Mouse (Mus musculus): Measurements from ENCODE around the gene Nxf1. TPM values are rescaled to one million over a fixed set of nuclear protein-coding genes. Genes with fewer than 3 reads are reported as not detected.

The Nxf1 gene
- polyA plus RNA-seq, 1 experiment from 2014 or later: 89.5 TPM

Other genes starting within 250 kb of the Nxf1 start
- gene Slc22a8, start 165.8 kb upstream of the Nxf1 start, polyA plus RNA-seq (2015; fragmentation: Illumina TruSeq; extraction: RNeasy Lipid Tissue Mini Kit (QIAGEN cat#74804); ENCODE audit: low read depth, low replicate concordance): 13.3 TPM
- 2.3 TPM for gene Slc22a6, start 139.0 kb upstream of the Nxf1 start, polyA plus RNA-seq (2015; fragmentation: Illumina TruSeq; extraction: RNeasy Lipid Tissue Mini Kit (QIAGEN cat#74804); ENCODE audit: low read depth, low replicate concordance)
- gene Chrm1, start 93.3 kb upstream of the Nxf1 start, polyA plus RNA-seq (2015; fragmentation: Illumina TruSeq; extraction: RNeasy Lipid Tissue Mini Kit (QIAGEN cat#74804); ENCODE audit: low read depth, low replicate concordance): 78.9 TPM
- gene Slc3a2, start 33.7 kb upstream of the Nxf1 start, polyA plus RNA-seq (2015; fragmentation: Illumina TruSeq; extraction: RNeasy Lipid Tissue Mini Kit (QIAGEN cat#74804); ENCODE audit: low read depth, low replicate concordance): 155 TPM
- gene Wdr74, start 21.2 kb upstream of the Nxf1 start, polyA plus RNA-seq (2015; fragmentation: Illumina TruSeq; extraction: RNeasy Lipid Tissue Mini Kit (QIAGEN cat#74804); ENCODE audit: low read depth, low replicate concordance): 52.0 TPM
- not detected for gene 1700092M07Rik, start 16.4 kb upstream of the Nxf1 start, polyA plus RNA-seq (2015; fragmentation: Illumina TruSeq; extraction: RNeasy Lipid Tissue Mini Kit (QIAGEN cat#74804); ENCODE audit: low read depth, low replicate concordance)
- gene Stx5a, start 15.7 kb upstream of the Nxf1 start, polyA plus RNA-seq (2015; fragmentation: Illumina TruSeq; extraction: RNeasy Lipid Tissue Mini Kit (QIAGEN cat#74804); ENCODE audit: low read depth, low replicate concordance): 93.3 TPM
- gene Tmem223, start 13.9 kb downstream of the Nxf1 start, polyA plus RNA-seq (2015; fragmentation: Illumina TruSeq; extraction: RNeasy Lipid Tissue Mini Kit (QIAGEN cat#74804); ENCODE audit: low read depth, low replicate concordance): 109 TPM
- gene Tmem179b, start 17.4 kb downstream of the Nxf1 start, polyA plus RNA-seq (2015; fragmentation: Illumina TruSeq; extraction: RNeasy Lipid Tissue Mini Kit (QIAGEN cat#74804); ENCODE audit: low read depth, low replicate concordance): 11.0 TPM
- 12.2 TPM for gene Taf6l, start 29.3 kb downstream of the Nxf1 start, polyA plus RNA-seq (2015; fragmentation: Illumina TruSeq; extraction: RNeasy Lipid Tissue Mini Kit (QIAGEN cat#74804); ENCODE audit: low read depth, low replicate concordance)
- 206 TPM for gene Polr2g, start 41.5 kb downstream of the Nxf1 start, polyA plus RNA-seq (2015; fragmentation: Illumina TruSeq; extraction: RNeasy Lipid Tissue Mini Kit (QIAGEN cat#74804); ENCODE audit: low read depth, low replicate concordance)
- gene Zbtb3, start 45.5 kb downstream of the Nxf1 start, polyA plus RNA-seq (2015; fragmentation: Illumina TruSeq; extraction: RNeasy Lipid Tissue Mini Kit (QIAGEN cat#74804); ENCODE audit: low read depth, low replicate concordance): 4.3 TPM
- 38.9 TPM for gene Ttc9c, start 62.3 kb downstream of the Nxf1 start, polyA plus RNA-seq (2015; fragmentation: Illumina TruSeq; extraction: RNeasy Lipid Tissue Mini Kit (QIAGEN cat#74804); ENCODE audit: low read depth, low replicate concordance)
- 102 TPM for gene Hnrnpul2, start 62.9 kb downstream of the Nxf1 start, polyA plus RNA-seq (2015; fragmentation: Illumina TruSeq; extraction: RNeasy Lipid Tissue Mini Kit (QIAGEN cat#74804); ENCODE audit: low read depth, low replicate concordance)
- gene AC129217.1, start 72.7 kb downstream of the Nxf1 start, polyA plus RNA-seq (2015; fragmentation: Illumina TruSeq; extraction: RNeasy Lipid Tissue Mini Kit (QIAGEN cat#74804); ENCODE audit: low read depth, low replicate concordance): not detected
- 92.5 TPM for gene Bscl2, start 80.4 kb downstream of the Nxf1 start, polyA plus RNA-seq (2015; fragmentation: Illumina TruSeq; extraction: RNeasy Lipid Tissue Mini Kit (QIAGEN cat#74804); ENCODE audit: low read depth, low replicate concordance)
- gene Gng3, start 82.1 kb downstream of the Nxf1 start, polyA plus RNA-seq (2015; fragmentation: Illumina TruSeq; extraction: RNeasy Lipid Tissue Mini Kit (QIAGEN cat#74804); ENCODE audit: low read depth, low replicate concordance): 191 TPM
- gene Lrrn4cl, start 93.7 kb downstream of the Nxf1 start, polyA plus RNA-seq (2015; fragmentation: Illumina TruSeq; extraction: RNeasy Lipid Tissue Mini Kit (QIAGEN cat#74804); ENCODE audit: low read depth, low replicate concordance): 0.82 TPM
- gene Ubxn1, start 114.4 kb downstream of the Nxf1 start, polyA plus RNA-seq (2015; fragmentation: Illumina TruSeq; extraction: RNeasy Lipid Tissue Mini Kit (QIAGEN cat#74804); ENCODE audit: low read depth, low replicate concordance): 140 TPM
- 52.0 TPM for gene Uqcc3, start 123.8 kb downstream of the Nxf1 start, polyA plus RNA-seq (2015; fragmentation: Illumina TruSeq; extraction: RNeasy Lipid Tissue Mini Kit (QIAGEN cat#74804); ENCODE audit: low read depth, low replicate concordance)
- 15.7 TPM for gene Lbhd1, start 126.7 kb downstream of the Nxf1 start, polyA plus RNA-seq (2015; fragmentation: Illumina TruSeq; extraction: RNeasy Lipid Tissue Mini Kit (QIAGEN cat#74804); ENCODE audit: low read depth, low replicate concordance)
- not detected for gene Gm49403, start 126.9 kb downstream of the Nxf1 start, polyA plus RNA-seq (2015; fragmentation: Illumina TruSeq; extraction: RNeasy Lipid Tissue Mini Kit (QIAGEN cat#74804); ENCODE audit: low read depth, low replicate concordance)
- 47.2 TPM for gene 1810009A15Rik, start 131.8 kb downstream of the Nxf1 start, polyA plus RNA-seq (2015; fragmentation: Illumina TruSeq; extraction: RNeasy Lipid Tissue Mini Kit (QIAGEN cat#74804); ENCODE audit: low read depth, low replicate concordance)
- gene Gm49416, start 131.9 kb downstream of the Nxf1 start, polyA plus RNA-seq (2015; fragmentation: Illumina TruSeq; extraction: RNeasy Lipid Tissue Mini Kit (QIAGEN cat#74804); ENCODE audit: low read depth, low replicate concordance): not detected
- 12.2 TPM for gene Ints5, start 135.9 kb downstream of the Nxf1 start, polyA plus RNA-seq (2015; fragmentation: Illumina TruSeq; extraction: RNeasy Lipid Tissue Mini Kit (QIAGEN cat#74804); ENCODE audit: low read depth, low replicate concordance)
- 81.9 TPM for gene Ganab, start 141.0 kb downstream of the Nxf1 start, polyA plus RNA-seq (2015; fragmentation: Illumina TruSeq; extraction: RNeasy Lipid Tissue Mini Kit (QIAGEN cat#74804); ENCODE audit: low read depth, low replicate concordance)
- 219 TPM for gene B3gat3, start 163.3 kb downstream of the Nxf1 start, polyA plus RNA-seq (2015; fragmentation: Illumina TruSeq; extraction: RNeasy Lipid Tissue Mini Kit (QIAGEN cat#74804); ENCODE audit: low read depth, low replicate concordance)
- gene Rom1, start 172.3 kb downstream of the Nxf1 start, polyA plus RNA-seq (2015; fragmentation: Illumina TruSeq; extraction: RNeasy Lipid Tissue Mini Kit (QIAGEN cat#74804); ENCODE audit: low read depth, low replicate concordance): 10.4 TPM
- 10.3 TPM for gene Eml3, start 172.5 kb downstream of the Nxf1 start, polyA plus RNA-seq (2015; fragmentation: Illumina TruSeq; extraction: RNeasy Lipid Tissue Mini Kit (QIAGEN cat#74804); ENCODE audit: low read depth, low replicate concordance)
- gene Mta2, start 184.8 kb downstream of the Nxf1 start, polyA plus RNA-seq (2015; fragmentation: Illumina TruSeq; extraction: RNeasy Lipid Tissue Mini Kit (QIAGEN cat#74804); ENCODE audit: low read depth, low replicate concordance): 42.2 TPM
- gene Tut1, start 196.8 kb downstream of the Nxf1 start, polyA plus RNA-seq (2015; fragmentation: Illumina TruSeq; extraction: RNeasy Lipid Tissue Mini Kit (QIAGEN cat#74804); ENCODE audit: low read depth, low replicate concordance): 16.9 TPM
- 367 TPM for gene Eef1g, start 210.0 kb downstream of the Nxf1 start, polyA plus RNA-seq (2015; fragmentation: Illumina TruSeq; extraction: RNeasy Lipid Tissue Mini Kit (QIAGEN cat#74804); ENCODE audit: low read depth, low replicate concordance)
- gene Ahnak, start 232.2 kb downstream of the Nxf1 start, polyA plus RNA-seq (2015; fragmentation: Illumina TruSeq; extraction: RNeasy Lipid Tissue Mini Kit (QIAGEN cat#74804); ENCODE audit: low read depth, low replicate concordance): 5.2 TPM